ENCODE assay signal across 25 mouse cellular contexts in the genomic region with DNA sequence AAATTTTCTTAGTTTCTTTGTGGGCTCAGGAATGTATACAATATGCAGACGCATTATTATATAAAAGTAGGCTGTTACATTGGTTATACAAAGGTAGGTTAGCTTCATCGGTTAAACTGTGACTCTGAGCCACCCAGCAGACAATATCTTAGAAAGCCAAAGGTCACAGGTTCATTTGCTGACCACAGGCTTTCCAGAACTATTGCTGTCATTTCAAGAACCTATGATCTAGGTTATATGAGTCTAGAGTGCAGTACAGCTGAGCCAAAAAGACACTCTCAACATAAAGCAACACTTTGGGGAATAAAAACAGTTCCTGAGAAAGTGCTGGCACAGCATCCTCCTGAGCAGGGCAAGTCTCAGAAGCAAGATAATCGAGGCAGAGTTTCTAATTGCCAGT.
DNase-seq lines count a peak whose midpoint lies in the region; ATAC-seq and TF ChIP-seq lines count a peak whose summit lies in the region.
"Had no signal": no experiment of that assay in that cellular context is flagged by ENCODE, and none has a peak within 500 bp of the region (broad histone marks: within the 10 kb centered on the region; RNA-seq: fewer than 3 reads in every experiment).

No protein-coding gene starts in this region.

- DNase-seq in hindbrain, embryonic 10.5 days (ENCODE audit: low spot score) = no peak
- peak; percentile 50 to 73 for DNase-seq in kidney, adult 8-10 months
- peak; percentile 76 for DNase-seq in liver, adult 2 months (ENCODE audit: extremely low read depth, low read depth, low spot score)
- no peak for DNase-seq in cerebellum, postnatal 10 days
- DNase-seq in midbrain, embryonic 11.5 days (ENCODE audit: low spot score, missing footprints) = no peak
- DNase-seq: adrenal gland, adult 8-10 months; adrenal gland, postnatal 36 days; B cell, adult 2 months; cerebellum, adult 2 months; cerebellum, postnatal 14 days; embryo, embryonic 11 days; gastrocnemius, adult 2 months; gastrocnemius, postnatal 36 days; heart, adult 11 months; heart, postnatal 36 days had no signal

- no peak overlapping the region for H3K4me2 ChIP-seq in hindbrain, embryonic 16.5 days (ENCODE audit: low read length)
- no peak overlapping the region for H3K4me2 ChIP-seq in kidney, embryonic 14.5 days (replicated peaks; ENCODE audit: low read depth, low read length)
- H3K4me2 ChIP-seq in liver, embryonic 12.5 days = no peak overlapping the region
- H3K4me2 ChIP-seq in midbrain, embryonic 11.5 days = no peak overlapping the region
- H3K4me2 ChIP-seq: embryonic facial prominence, embryonic 15.5 days; heart, embryonic 13.5 days had no signal

- ATAC-seq in hindbrain, embryonic 16.5 days = peak; percentile 51; the same call in 1 of the 2 replicates
- no peak for ATAC-seq in kidney, embryonic 14.5 days (ENCODE audit: low FRiP score, low TSS enrichment)
- ATAC-seq in liver, embryonic 12.5 days = no peak
- ATAC-seq in midbrain, embryonic 11.5 days (ENCODE audit: low FRiP score) = no peak
- ATAC-seq: CD4-positive, CD25-positive, alpha-beta regulatory T cell, adult 4 months; forebrain, embryonic 14.5 days had no signal

- H3K4me1 ChIP-seq in hindbrain, embryonic 16.5 days (ENCODE audit: control insufficient read depth, insufficient read depth, low read depth, low read length) = no peaks in the 10 kb centered on the region; the same call in 1 of the 2 replicates
- H3K4me1 ChIP-seq in hindbrain, embryonic 10.5 days (replicated peaks) = peaks cover 17% of the 10 kb centered on the region
- H3K4me1 ChIP-seq in kidney, embryonic 14.5 days (ENCODE audit: control insufficient read depth, insufficient read depth, low read length) = peaks cover 25% of the 10 kb centered on the region
- H3K4me1 ChIP-seq in liver, adult 2 months (ENCODE audit: control insufficient read depth, insufficient read depth, low read length) = peaks cover 42% of the 10 kb centered on the region
- H3K4me1 ChIP-seq in liver, embryonic 12.5 days = peaks cover 25% of the 10 kb centered on the region
- no peaks in the 10 kb centered on the region for H3K4me1 ChIP-seq in midbrain, embryonic 11.5 days (ENCODE audit: control insufficient read depth, insufficient read depth, low read length)

- no peak for TF ChIP-seq CTCF in liver, adult 2 months (IDR thresholded peaks at IDR 0.05; ENCODE audit: low read depth, low read length)

- H3K27ac ChIP-seq in hindbrain, embryonic 16.5 days (ENCODE audit: low read depth, low read length) = no peak overlapping the region
- H3K27ac ChIP-seq in hindbrain, embryonic 10.5 days = no peak overlapping the region
- H3K27ac ChIP-seq in kidney, embryonic 14.5 days (ENCODE audit: low read depth, low read length) = no peak overlapping the region
- H3K27ac ChIP-seq in liver, adult 2 months (replicated peaks; ENCODE audit: insufficient read depth, low read depth, low read length) = peak overlapping the region; percentile 58; the same call in 1 of the 2 replicates
- no peak overlapping the region for H3K27ac ChIP-seq in liver, embryonic 12.5 days
- no peak overlapping the region for H3K27ac ChIP-seq in midbrain, embryonic 11.5 days (ENCODE audit: low read depth, low read length)
- H3K27ac ChIP-seq: embryonic facial prominence, embryonic 15.5 days; forebrain, embryonic 10.5 days; heart, embryonic 13.5 days had no signal

- H3K36me3 ChIP-seq in hindbrain, embryonic 16.5 days (ENCODE audit: control insufficient read depth, insufficient read depth, low read length) = peaks cover 17% of the 10 kb centered on the region
- H3K36me3 ChIP-seq in hindbrain, embryonic 10.5 days = peaks cover 61% of the 10 kb centered on the region
- H3K36me3 ChIP-seq in kidney, embryonic 14.5 days (ENCODE audit: control insufficient read depth, insufficient read depth, low read length) = peaks cover 35% of the 10 kb centered on the region; the same call in 1 of the 2 replicates
- H3K36me3 ChIP-seq in liver, adult 2 months (ENCODE audit: control insufficient read depth, insufficient read depth, low read length) = peaks cover 43% of the 10 kb centered on the region
- peaks cover 78% of the 10 kb centered on the region for H3K36me3 ChIP-seq in liver, embryonic 12.5 days
- H3K36me3 ChIP-seq in midbrain, embryonic 11.5 days (ENCODE audit: control insufficient read depth, insufficient read depth, low read length) = peaks cover 3% of the 10 kb centered on the region; the same call in 1 of the 2 replicates

- 64% methylated on average over 3 of the region's 3 CpGs for WGBS in hindbrain, embryonic 16.5 days
- 76% methylated on average over 3 of the region's 3 CpGs for WGBS in hindbrain, embryonic 10.5 days
- WGBS in kidney, embryonic 14.5 days = 71% methylated on average over 3 of the region's 3 CpGs
- WGBS in liver, adult 2 months = 27% methylated on average over 3 of the region's 3 CpGs
- WGBS in liver, embryonic 12.5 days (ENCODE audit: insufficient replicate concordance) = 71% methylated on average over 3 of the region's 3 CpGs
- 77% methylated on average over 3 of the region's 3 CpGs for WGBS in midbrain, embryonic 11.5 days

- H3K9me3 ChIP-seq in hindbrain, embryonic 16.5 days (ENCODE audit: control insufficient read depth, low read length) = no peaks in the 10 kb centered on the region
- H3K9me3 ChIP-seq in hindbrain, embryonic 10.5 days = no peaks in the 10 kb centered on the region
- H3K9me3 ChIP-seq in kidney, embryonic 14.5 days (ENCODE audit: control insufficient read depth, low read length) = no peaks in the 10 kb centered on the region
- no peaks in the 10 kb centered on the region for H3K9me3 ChIP-seq in liver, embryonic 12.5 days (replicated peaks)
- H3K9me3 ChIP-seq in midbrain, embryonic 11.5 days (ENCODE audit: control insufficient read depth, low read length) = no peaks in the 10 kb centered on the region
- H3K9me3 ChIP-seq: embryonic facial prominence, embryonic 15.5 days; forebrain, embryonic 10.5 days; G1E; heart, embryonic 13.5 days had no signal

- no peaks in the 10 kb centered on the region for H3K27me3 ChIP-seq in hindbrain, embryonic 16.5 days (replicated peaks; ENCODE audit: control insufficient read depth, insufficient read depth, low read length)
- no peaks in the 10 kb centered on the region for H3K27me3 ChIP-seq in hindbrain, embryonic 10.5 days (ENCODE audit: insufficient read depth, poor library complexity, severe bottlenecking)
- H3K27me3 ChIP-seq in kidney, embryonic 14.5 days (ENCODE audit: control insufficient read depth, insufficient read depth, low read length) = no peaks in the 10 kb centered on the region
- no peaks in the 10 kb centered on the region for H3K27me3 ChIP-seq in liver, adult 2 months (ENCODE audit: control insufficient read depth, insufficient read depth, low read length)
- H3K27me3 ChIP-seq in liver, embryonic 12.5 days (replicated peaks) = no peaks in the 10 kb centered on the region
- H3K27me3 ChIP-seq in midbrain, embryonic 11.5 days (ENCODE audit: control insufficient read depth, insufficient read depth, low read length) = no peaks in the 10 kb centered on the region
- H3K27me3 ChIP-seq: embryonic facial prominence, embryonic 15.5 days; heart, embryonic 13.5 days had no signal

- H3K9ac ChIP-seq in hindbrain, embryonic 16.5 days (ENCODE audit: low read depth, low read length) = no peak overlapping the region
- no peak overlapping the region for H3K9ac ChIP-seq in kidney, embryonic 14.5 days (ENCODE audit: low read depth, low read length)
- H3K9ac ChIP-seq in liver, adult 2 months (ENCODE audit: low read depth, low read length) = no peak overlapping the region
- H3K9ac ChIP-seq in liver, embryonic 12.5 days = no peak overlapping the region
- H3K9ac ChIP-seq in midbrain, embryonic 11.5 days (ENCODE audit: low read length) = no peak overlapping the region
- H3K9ac ChIP-seq: embryonic facial prominence, embryonic 15.5 days; heart, embryonic 13.5 days had no signal

- peaks cover 7% of the 10 kb centered on the region; the same call in 1 of the 2 replicates for H3K79me2 ChIP-seq in liver, adult 2 months (ENCODE audit: control insufficient read depth, insufficient read depth, low read length)

- H3K4me3 ChIP-seq in hindbrain, embryonic 16.5 days (ENCODE audit: low read length) = no peak overlapping the region
- no peak overlapping the region for H3K4me3 ChIP-seq in hindbrain, embryonic 10.5 days
- H3K4me3 ChIP-seq in kidney, embryonic 14.5 days (ENCODE audit: low read length) = no peak overlapping the region
- no peak overlapping the region for H3K4me3 ChIP-seq in liver, adult 2 months (ENCODE audit: insufficient read depth, low read depth, low read length)
- H3K4me3 ChIP-seq in liver, embryonic 12.5 days = no peak overlapping the region
- no peak overlapping the region for H3K4me3 ChIP-seq in midbrain, embryonic 11.5 days (ENCODE audit: low read depth, low read length)
- H3K4me3 ChIP-seq: embryonic facial prominence, embryonic 15.5 days; erythroblast, embryonic 14.5 days; forebrain, embryonic 10.5 days; gastrocnemius, adult 2 months; heart, embryonic 13.5 days had no signal

- TF ChIP-seq POLR2A in liver, adult 2 months (IDR thresholded peaks at IDR 0.05; ENCODE audit: extremely low read depth, insufficient read depth, low read length) = no peak

Comparison
In these comparisons a context has a peak if more than half of its experiments do, and no peak if none do; other contexts are left out.
1. DNase-seq: peak in kidney, adult 8-10 months (2 of 2) and liver, adult 2 months (single experiment); none in hindbrain, embryonic 10.5 days (single experiment), cerebellum, postnatal 10 days (0 of 2) and midbrain, embryonic 11.5 days (single experiment).